Mouse (Mus musculus): ENCODE measurements at regions not wholly inside any gene's neighbourhood (a gene's known extent, or its start where the extent isn't known, plus 50 kb on each side); places are given as distances from the start of the nearest gene placed in this dataset.
A peak's percentile ranks its signal among the peaks of the same experiment; 100 is the strongest.

DNA sequence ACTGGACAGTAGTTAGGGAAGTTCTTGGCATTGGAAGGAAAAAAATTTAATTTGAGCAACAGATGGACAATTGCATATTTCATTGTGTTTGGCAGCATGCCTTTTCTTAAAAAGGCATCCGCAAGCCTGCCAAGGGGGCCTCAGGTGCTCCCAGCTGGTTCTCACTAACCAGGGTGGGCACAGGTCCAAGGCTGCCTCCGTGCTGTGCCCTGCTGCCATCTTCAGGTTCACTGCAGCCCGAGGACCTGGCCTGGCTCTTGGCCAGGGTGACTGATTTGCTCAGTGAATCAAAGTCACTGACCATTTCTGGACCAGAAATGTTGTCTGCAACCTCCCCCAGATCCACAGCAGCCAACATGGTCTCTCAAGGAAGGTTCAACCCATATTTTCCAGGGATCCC lies 263.3 kb upstream of the Mgmt start:
- peak; percentile 23 to 53 for DNase-seq (ENCODE audit: low spot score in 2 of 2)

DNA sequence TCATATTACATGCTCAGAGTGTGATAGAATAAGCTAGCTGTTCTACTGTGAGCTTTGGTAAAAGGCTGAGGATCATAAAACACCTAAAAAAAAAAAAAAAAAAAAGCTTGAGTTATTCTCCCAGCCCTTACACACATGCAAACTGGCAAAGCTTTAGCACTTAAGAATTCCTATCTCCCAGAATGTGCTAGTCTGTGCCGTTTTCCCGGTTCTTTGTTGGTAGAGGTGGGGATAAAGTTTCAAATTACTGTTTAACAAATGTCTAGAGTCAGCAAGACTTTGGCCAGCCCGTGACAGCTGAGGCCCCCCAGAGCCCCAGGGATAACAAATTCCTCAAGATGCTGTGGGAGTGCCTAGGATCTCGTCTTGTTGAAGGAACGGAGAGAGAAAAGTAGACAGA lies 254.3 kb upstream of the Mgmt start:
- DNase-seq (ENCODE audit: low spot score in 2 of 2): peak in 1 of 2 experiments; percentile 33

DNA sequence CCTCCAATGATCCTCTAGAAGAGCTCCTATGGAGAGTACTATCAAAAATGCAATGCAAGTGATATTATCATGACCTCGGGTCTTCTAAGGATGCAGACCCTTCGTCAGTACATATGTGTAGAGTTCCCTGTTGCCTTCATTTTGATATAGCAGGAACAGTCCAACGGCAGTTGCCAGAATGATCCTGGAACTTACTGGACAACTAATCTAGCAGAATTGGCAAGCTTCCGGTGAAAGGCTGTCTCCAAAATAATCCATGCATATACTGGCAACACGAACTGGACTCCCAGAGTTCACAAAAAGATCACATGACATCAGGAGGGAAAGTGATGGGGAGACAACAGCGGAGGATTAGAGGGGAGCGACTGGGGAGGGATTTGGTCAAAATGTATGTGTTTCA lies 253.6 kb upstream of the Mgmt start:
- no peak for DNase-seq (ENCODE audit: low spot score in 2 of 2)

DNA sequence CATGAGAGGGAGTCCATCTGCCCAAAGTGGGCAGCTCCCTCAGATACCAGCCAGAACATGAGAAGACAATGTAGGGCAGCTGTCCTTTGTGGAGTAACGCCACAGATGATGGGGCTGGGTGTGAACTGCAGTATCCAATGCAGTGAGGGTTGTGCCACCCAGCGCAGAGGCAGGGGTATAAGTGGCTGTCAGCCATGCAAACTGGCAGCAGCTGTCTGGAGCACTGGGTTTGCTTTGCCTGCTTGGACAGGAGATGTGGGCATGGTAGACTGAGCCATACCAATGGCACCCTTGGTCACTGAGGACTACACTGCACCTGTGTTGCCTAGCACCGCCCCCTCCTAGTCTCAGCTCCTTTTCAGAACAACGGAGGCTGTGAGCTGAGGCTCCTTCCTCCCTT lies 244.6 kb upstream of the Mgmt start:
- DNase-seq (ENCODE audit: low spot score in 2 of 2): no peak

DNA sequence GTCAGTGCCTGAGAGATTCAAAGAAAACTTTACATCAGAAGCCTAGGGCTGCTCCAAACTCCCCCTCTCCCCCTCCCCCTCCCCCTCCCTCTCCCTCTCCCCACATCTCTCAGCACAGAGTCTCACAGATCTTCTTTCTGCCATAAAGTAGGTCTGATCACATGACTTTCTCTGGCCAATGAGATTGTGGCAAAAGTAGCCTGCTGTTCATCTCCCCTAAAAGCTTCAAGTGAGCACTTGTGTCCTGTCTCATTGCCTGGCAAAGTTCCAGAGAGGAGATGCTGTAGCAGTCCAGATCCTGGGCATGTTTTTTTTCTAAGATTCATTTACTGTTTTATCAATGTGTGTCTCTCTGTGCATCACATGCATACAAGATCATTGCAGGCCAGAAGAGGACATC lies 234.5 kb upstream of the Mgmt start:
- DNase-seq (ENCODE audit: low spot score in 2 of 2): no peak

DNA sequence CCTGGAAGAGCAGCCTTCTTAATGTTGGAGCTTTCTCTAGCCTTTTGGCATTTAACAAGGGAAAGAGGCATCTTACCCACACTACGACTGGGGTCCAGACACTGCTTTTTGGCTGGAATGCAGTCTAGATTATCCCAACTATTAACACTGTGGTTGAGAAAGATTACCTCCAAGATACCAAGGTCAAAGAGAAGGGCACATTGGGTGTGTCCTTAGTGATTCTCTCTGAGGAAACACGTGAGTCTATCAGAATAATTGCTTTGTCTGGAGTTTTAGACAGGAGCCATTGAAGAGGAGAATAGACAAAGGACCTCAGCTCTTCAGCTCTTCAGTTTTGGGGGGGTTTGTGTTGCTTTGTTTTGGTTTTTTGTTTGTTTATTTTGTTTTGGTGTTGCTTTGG lies 234.0 kb upstream of the Mgmt start:
- no peak for DNase-seq (ENCODE audit: low spot score in 2 of 2)

DNA sequence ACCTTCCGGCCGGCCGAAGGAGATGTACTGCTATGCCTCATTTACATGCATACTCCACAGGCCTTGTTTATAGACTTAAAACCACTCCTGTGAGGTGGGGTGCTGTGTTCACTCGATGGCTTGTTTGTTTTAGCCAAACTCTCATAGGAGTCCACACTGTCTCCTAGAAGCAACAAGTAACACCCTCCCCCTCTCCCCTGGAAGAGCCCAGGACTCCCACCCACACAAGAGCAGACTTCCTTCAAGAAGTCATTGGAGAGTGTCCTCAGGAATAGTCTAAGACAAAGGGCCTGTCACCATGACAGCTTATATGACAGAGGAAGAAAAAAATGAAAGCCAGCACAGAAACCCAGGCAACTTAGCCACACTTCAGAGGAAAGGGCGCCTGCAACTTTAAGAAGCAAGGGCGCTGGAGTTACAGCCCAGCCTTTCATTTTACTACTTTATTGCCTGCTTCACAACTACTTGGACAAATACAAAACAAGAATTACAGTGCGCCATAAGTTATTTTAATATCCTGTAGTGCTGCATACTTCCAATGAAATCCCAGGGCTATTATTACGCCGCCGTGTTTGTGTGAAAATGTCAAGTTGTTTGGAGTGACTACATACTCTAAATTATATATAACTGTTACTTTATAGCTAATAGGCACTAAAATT lies 229.9 kb upstream of the Mgmt start:
- DNase-seq (ENCODE audit: low spot score in 2 of 2): no peak

DNA sequence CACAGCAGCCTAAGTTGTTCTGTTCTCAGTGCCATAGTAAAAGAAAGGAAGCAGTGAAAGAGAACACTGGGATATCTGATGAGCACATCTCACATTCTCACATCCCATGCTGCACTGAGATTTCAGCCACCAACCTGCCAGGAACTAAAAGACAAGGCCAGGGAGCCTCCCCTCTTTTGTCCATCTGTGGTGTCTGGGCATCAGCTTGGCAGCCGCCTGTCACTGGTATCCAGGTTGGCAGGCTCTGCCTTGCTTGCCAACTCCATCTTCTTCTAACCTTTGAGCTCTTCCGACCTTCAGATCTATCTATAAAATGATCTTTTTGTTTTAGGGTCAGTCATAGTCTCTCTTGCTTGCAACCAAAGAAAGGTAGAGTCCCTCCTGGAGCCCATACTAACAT lies 228.5 kb upstream of the Mgmt start:
- no peak for DNase-seq (ENCODE audit: low spot score in 2 of 2)

DNA sequence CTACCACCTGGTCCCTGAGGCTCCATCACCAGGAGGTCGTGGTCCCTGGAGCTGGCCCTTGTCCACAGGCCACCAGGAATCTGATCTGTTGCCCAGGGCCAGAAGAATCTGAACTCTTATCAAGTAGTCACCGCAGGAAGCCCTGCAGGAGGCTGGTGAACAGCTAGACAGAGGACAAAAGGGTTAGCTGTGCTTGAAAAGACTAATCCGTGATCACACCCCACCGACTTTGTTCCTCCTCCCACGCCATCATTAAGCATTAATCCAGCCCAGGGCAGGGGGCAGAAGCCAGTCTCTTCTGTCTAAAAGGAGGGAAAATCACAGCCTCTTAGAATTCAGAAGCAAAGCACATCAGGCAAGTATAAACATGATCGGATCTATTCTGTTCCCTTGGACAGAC lies 227.7 kb upstream of the Mgmt start:
- no peak for DNase-seq (ENCODE audit: low spot score in 2 of 2)

DNA sequence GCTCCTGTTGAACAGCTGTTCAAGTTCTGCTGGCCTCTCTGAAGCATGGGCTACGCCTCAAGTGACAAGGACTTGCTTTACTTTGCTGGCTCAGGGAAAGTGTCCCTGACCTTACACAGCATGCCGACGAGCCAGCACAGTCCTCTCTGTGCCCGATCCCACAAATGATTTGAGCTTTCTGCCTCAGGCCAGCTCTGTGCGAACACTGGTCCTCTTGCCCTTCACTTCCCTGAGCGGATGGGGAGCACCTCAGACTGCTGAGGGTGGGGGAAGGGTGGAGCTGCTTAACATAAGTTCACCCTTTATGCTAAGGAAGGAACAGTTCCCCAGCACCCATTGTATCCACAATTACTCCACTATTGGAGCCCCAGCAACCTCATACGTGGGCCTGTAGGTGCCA lies 223.7 kb upstream of the Mgmt start:
- DNase-seq (ENCODE audit: low spot score in 2 of 2): no peak

DNA sequence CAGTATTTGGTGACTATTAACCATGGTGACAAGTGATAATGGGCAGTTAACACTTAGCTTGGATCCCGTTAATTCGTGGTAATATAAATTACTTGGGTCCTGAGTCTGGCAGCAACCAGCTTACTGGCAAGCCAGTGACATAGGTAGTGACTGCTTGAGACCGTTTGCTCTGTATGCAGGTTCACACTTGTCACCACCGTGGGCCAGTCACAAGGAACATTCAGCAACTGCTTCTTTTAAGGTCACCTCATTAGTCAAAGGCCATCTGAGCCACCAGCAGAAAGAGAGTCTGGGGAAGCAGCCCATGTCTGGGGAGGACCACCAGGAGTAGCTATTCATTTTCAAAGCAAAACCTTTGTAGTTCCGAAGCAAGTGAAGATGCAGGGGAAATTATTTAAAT lies 220.3 kb upstream of the Mgmt start:
- DNase-seq (ENCODE audit: low spot score in 2 of 2): no peak

DNA sequence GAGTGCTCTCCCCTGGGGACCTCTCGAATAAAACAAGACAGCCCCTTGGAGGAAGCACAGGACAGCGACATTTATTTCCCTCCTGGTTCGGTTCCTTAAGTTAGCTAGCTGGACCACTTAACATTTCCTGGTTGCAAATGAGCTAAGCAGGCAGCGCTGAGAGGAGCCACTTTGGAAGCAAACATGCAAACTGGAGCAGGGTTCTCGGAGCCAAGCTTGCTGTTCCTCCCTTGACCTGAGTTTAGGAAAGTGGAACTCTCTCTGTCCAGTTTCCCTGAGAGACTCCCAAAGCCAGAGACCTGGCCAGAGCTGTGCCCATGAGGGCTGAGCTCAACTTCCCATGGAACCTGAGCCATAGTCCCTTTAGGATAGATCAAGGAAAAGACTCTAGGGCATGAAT lies 219.4 kb upstream of the Mgmt start:
- DNase-seq (ENCODE audit: low spot score in 2 of 2): no peak

DNA sequence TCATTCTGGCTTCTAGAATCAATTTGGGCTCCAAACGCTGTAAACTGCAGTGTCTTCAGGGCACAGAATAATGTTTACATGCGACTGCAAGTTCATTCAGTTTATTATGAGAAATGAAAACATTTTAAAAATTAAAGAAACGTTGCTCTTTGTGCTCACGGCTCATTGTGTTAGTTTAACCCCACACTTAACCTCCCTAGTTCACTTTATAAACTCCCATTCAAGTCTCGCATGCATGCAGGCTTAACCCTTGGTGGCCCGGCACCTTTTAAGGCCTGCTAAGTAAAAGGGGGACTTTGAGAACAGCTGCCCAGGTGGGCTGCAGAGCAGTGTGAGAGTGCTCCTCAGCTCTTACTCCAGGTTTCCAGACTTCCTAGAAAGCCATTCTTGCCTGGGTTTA lies 218.3 kb upstream of the Mgmt start:
- DNase-seq (ENCODE audit: low spot score in 2 of 2): no peak

DNA sequence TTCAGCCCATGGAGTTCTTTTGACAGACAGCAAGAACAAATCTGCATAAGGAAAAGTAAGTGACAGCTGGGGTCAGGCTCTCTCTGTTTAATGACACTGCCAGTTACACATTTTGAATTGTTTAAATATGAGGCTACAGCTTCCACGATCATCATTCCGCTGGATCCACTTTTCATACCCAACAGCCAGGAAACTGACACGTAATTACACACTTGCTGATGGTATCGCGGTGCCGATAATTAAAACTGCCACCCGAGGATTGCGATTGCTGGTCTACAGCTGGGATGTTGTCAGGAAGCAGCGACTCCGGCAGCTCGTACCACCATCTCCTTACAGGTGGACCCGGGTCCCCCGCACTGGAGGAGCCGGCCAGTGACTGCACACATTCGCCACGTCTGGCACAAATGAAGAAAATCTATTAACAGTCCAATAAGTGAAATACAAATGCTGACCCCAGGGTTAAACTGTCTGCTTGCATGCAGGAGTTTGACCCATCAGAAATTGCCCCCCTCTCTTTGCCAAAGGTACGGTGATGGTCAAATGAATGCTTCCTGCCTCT lies 217.3 kb upstream of the Mgmt start:
- DNase-seq (ENCODE audit: low spot score in 2 of 2): no peak

DNA sequence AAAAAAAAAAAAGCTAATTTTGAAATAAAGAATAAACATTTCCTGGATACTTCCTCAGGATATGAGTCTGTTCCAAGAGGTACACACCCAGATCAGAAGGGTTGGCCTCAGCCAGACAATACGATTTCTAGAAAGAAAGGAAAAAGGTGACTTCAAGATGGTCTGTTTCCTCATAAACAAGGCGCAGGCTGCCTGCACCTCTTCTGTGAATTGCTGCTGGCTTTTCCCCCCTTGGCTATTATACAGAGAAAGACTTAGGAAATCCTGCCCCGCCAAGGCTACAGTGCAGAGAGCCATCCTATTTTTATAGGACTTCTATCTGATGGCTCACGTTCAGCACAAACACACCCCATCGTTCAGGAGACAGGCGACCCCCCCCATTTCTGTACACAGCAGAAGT lies 204.8 kb upstream of the Mgmt start:
- no peak for DNase-seq (ENCODE audit: low spot score in 2 of 2)

DNA sequence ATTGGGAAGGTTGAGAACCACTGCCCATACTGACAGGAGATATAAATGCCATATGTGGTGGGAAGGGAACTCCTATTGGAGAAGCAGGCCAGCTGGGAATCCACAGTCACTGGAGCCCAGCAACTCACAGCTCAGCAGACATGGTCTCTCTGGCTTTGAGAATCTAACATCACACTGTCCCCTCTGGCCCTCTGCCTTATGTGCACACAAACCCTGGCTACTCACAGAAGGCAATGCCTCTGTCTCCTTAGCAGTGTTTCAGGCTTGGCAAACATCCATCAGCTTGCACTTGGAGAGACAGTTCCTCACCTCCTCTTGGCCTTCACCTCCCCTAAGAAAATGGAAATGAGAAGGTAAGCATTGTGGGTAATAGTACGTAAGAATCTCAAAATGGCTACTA lies 188.2 kb upstream of the Mgmt start:
- no peak for DNase-seq (ENCODE audit: low spot score in 2 of 2)

DNA sequence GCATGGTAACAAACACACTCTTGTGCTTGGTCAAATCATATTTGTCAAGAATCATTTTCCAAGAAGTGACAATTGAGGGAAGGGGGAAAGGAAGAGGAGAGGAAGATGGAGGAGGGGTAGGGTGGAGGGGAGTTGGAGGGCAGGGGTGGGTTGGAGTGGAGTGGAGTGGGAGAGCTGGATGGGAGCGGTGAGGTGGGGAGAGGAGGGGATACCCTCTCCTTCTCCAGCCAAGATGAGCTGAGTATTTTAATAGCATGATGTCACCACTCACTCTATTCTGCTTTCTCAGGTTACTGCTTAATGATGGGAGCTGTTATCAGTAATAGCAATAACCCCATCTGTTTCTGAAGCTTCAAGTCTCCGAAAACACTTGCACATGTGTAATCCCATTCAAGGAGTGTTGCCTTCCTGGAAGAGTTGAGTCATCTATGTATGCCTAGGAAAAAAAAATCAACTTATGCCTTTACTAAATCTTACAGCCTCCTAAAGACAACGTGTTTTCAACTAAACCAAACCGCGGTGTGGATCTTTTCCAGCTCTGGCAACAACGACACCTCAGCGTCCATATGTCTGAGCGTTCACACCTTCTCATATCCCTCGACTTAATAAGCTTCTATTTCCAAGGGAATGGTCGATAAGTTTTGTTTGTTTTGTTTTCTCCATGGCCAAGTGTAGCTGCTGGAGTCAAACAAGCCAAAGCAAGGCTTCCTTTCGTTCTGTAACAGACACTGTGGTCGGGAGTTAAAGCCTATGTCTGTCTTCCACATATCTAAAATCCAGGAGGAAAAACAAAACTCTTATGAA lies 187.0 kb upstream of the Mgmt start:
- DNase-seq (ENCODE audit: low spot score in 2 of 2): no peak

DNA sequence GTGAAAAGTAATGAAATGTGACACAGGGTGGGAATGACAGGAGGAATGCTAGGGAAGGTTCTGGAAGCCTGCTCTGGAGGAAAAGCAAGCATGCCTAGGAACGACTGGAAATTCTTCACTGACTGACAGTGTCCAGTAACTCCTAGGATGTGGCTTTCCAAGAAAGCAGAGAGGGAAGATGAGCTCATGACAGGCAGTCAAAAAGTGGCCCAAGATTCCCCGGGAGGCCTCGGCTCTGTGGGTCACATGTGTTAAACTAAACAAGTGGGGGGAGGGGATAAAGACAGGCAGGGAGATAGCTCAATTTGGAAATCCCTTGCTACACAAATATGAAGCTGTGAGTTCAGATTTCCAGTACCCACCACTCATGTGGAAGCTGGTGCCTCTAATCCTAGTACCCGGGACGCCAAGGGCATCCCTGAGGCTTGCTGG lies 186.4 kb upstream of the Mgmt start:
- DNase-seq (ENCODE audit: low spot score in 2 of 2): no peak

DNA sequence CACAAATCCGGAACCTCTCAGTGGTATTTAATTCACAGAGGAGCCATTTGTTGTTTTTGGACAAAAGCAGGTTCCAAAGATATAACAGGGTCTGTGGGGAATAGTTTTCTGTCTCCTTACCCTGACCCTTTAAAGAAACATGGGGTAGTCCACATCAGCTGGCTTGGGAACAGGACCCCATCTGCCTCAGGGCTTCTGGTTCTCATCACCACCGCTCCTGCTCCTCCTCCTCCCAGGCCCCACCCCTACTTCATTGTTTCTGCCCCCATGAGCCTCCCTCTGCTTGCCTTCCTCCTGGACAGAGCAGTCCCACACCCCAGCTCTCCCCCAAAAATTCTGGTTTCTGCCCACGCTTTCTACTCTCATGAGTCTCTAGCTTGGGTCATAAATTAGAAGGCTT lies 183.8 kb upstream of the Mgmt start:
- DNase-seq (ENCODE audit: low spot score in 2 of 2): no peak

DNA sequence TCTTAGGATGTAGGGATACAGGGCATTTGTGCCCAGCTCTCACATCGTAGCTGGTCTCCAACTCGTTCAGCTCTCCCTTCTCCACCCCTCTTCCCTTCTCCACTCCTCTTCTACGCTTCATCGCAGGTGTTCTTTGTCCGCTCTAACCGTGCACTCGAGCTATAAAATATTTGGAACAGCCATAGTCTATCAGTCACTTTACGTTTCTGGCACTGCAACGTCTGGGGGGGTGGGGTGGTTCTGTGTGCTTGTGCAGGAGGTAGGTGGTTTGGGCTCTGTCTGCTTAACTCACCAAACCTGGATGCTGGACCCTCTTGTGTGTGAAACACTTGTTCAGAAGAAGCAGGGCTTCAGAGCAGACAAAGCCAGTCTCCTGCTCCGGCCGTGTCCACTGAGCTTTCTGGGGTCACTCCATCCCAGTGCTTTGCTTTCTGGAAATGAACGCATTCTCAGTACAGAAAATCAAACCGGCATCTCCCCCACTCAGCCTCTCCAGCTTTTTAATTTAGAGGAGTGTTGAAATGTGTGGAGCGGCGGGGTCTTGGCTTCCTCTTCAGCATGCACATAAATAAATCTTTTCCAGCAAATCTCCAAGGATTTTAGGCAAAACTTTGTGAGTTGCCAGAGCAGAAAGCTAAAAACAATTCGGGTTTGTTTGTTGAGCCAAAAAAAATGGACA lies 181.3 kb upstream of the Mgmt start:
- peak; percentile 23 to 46 for DNase-seq (ENCODE audit: low spot score in 2 of 2)

DNA sequence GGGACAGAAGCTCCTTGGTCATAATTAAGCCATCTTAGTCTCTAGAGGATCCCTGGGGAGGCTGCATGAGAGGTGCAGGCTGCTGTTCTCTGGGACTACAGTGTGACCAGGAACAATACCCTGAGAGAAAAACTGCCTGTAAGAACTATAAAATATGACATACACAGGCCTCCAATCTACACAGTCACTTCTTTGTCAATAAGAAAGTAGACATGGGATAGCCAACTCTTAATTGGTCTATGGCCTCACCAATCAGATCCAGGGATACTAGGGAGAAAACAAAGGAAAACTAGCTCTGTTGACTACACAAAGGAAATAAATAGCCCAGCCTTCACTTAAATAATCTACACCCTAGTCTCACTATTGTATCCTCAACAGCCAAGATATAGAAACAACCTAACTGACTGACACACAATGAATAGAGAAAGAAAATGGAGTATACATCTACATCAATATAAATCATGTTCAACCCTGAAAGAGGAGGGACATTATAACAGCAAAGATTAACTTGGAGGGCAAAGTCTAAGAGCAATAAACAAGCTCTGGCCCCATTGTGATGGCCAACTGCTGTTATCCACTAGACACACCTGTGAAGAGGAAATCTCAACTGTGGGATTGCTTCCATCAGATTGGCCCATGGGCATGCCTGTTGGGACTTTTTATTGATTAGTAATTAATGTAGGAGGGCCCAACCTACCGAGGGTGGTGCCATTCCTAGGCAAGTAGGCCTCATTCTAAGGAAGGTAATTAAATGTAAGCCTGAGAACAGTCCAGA lies 166.6 kb upstream of the Mgmt start:
- no peak for DNase-seq (ENCODE audit: low spot score in 2 of 2)
